Mouse (Mus musculus): ENCODE measurements around the gene Trim69. TPM values are rescaled to one million over a fixed set of nuclear protein-coding genes. Genes with fewer than 3 reads are reported as not detected.

The Trim69 gene
- total and polyA plus RNA-seq, 3 experiments: 0.04 TPM; not detected in 2

GRCm38 (mm10) chr2:122151221-122151620, 9.3 kb upstream of the Trim69 start:
- no peak overlapping the region for H3K27ac ChIP-seq (ENCODE audit: control insufficient read depth, low read depth, low read length)
- H3K27me3 ChIP-seq (ENCODE audit: control insufficient read depth in 1 of 2, insufficient read depth in 2 of 2, low read length in 2 of 2): no peaks in the 10 kb centered on the region
- peaks cover 13 to 24% of the 10 kb centered on the region in 2 experiments for H3K4me1 ChIP-seq (ENCODE audit: control insufficient read depth in 1 of 2, insufficient read depth in 2 of 2, low read length in 2 of 2)
- H3K4me3 ChIP-seq (ENCODE audit: control insufficient read depth in 1 of 2, insufficient read depth in 1 of 2, low read depth in 2 of 2, low read length in 2 of 2): no peak overlapping the region
- peaks cover 3 to 30% of the 10 kb centered on the region in 2 experiments; a peak in 3 of 4 replicates for H3K36me3 ChIP-seq (ENCODE audit: control insufficient read depth in 1 of 2, insufficient read depth in 2 of 2, low read length in 2 of 2)
- peaks cover 35% of the 10 kb centered on the region for H3K79me2 ChIP-seq (ENCODE audit: control insufficient read depth, insufficient read depth, low read length, poor library complexity)
- no peak for DNase-seq (ENCODE audit: low read depth, low spot score)
- H3K9ac ChIP-seq (ENCODE audit: control insufficient read depth, low read depth, low read length, poor library complexity, severe bottlenecking): no peak overlapping the region
- TF ChIP-seq USF2 (IDR thresholded peaks at IDR 0.05; ENCODE audit: borderline replicate concordance in 1 of 2, insufficient read depth in 1 of 2, low read depth in 1 of 2, low read length in 2 of 2) (no peak), POLR2A (IDR thresholded peaks at IDR 0.05; ENCODE audit: control insufficient read depth in 1 of 2, insufficient read depth in 1 of 2, low read depth in 1 of 2, low read length in 2 of 2, poor library complexity in 1 of 2) (no peak), MAFK (IDR thresholded peaks at IDR 0.05; ENCODE audit: borderline replicate concordance, low read depth, low read length) (no peak)
- H3K9me3 ChIP-seq (replicated peaks; ENCODE audit: insufficient read depth, low read length): no peaks in the 10 kb centered on the region

GRCm38 (mm10) chr2:122152850-122153249, 7.7 kb upstream of the Trim69 start:
- Histone ChIP-seq H3K27me3 (ENCODE audit: control insufficient read depth in 1 of 2, insufficient read depth in 2 of 2, low read length in 2 of 2) (no peaks in the 10 kb centered on the region), H3K27ac (ENCODE audit: control insufficient read depth, low read depth, low read length) (no peak overlapping the region), H3K9me3 (replicated peaks; ENCODE audit: insufficient read depth, low read length) (no peaks in the 10 kb centered on the region), H3K36me3 (ENCODE audit: control insufficient read depth in 1 of 2, insufficient read depth in 2 of 2, low read length in 2 of 2) (peaks cover 3 to 30% of the 10 kb centered on the region in 2 experiments; a peak in 3 of 4 replicates), H3K79me2 (ENCODE audit: control insufficient read depth, insufficient read depth, low read length, poor library complexity) (peaks cover 32% of the 10 kb centered on the region), H3K4me3 (ENCODE audit: control insufficient read depth in 1 of 2, insufficient read depth in 1 of 2, low read depth in 2 of 2, low read length in 2 of 2) (no peak overlapping the region), H3K4me1 (ENCODE audit: control insufficient read depth in 1 of 2, insufficient read depth in 2 of 2, low read length in 2 of 2) (peaks cover 11 to 24% of the 10 kb centered on the region in 2 experiments), H3K9ac (ENCODE audit: control insufficient read depth, low read depth, low read length, poor library complexity, severe bottlenecking) (no peak overlapping the region)
- TF ChIP-seq BHLHE40 (IDR thresholded peaks at IDR 0.05; ENCODE audit: borderline replicate concordance, low read depth, low read length) (no peak), RAD21 (IDR thresholded peaks at IDR 0.05; ENCODE audit: low read depth, low read length) (no peak), CTCF (IDR thresholded peaks at IDR 0.05 in 2 of 3, conservative IDR thresholded peaks at IDR 0.05 in 1 of 3; ENCODE audit: control insufficient read depth in 1 of 3, insufficient read depth in 1 of 3, low read depth in 2 of 3, low read length in 3 of 3, poor library complexity in 1 of 3, severe bottlenecking in 1 of 3) (no peak), NELFE (IDR thresholded peaks at IDR 0.05; ENCODE audit: low read depth, low read length) (no peak), SMC3 (IDR thresholded peaks at IDR 0.05; ENCODE audit: low read depth, low read length) (no peak), MXI1 (IDR thresholded peaks at IDR 0.05; ENCODE audit: low read depth, low read length) (no peak), E2F4 (IDR thresholded peaks at IDR 0.05; ENCODE audit: borderline replicate concordance, low read depth, low read length) (no peak), HCFC1 (IDR thresholded peaks at IDR 0.05; ENCODE audit: low read depth, low read length) (no peak), ELF1 (IDR thresholded peaks at IDR 0.05; ENCODE audit: low read depth, low read length) (no peak), ETS1 (IDR thresholded peaks at IDR 0.05; ENCODE audit: low read depth, low read length) (0 out of 2 replicates have a peak, but pooled peaks have one; percentile 16), MAZ (IDR thresholded peaks at IDR 0.05; ENCODE audit: low read depth, low read length) (no peak), POLR2AphosphoS2 (IDR thresholded peaks at IDR 0.05; ENCODE audit: low read length) (no peak), TBP (IDR thresholded peaks at IDR 0.05; ENCODE audit: low read depth, low read length) (no peak), POLR2AphosphoS5 (IDR thresholded peaks at IDR 0.05; ENCODE audit: borderline replicate concordance, low read depth, low read length) (no peak), MAFK (IDR thresholded peaks at IDR 0.05; ENCODE audit: borderline replicate concordance, low read depth, low read length) (no peak), ZC3H11A (IDR thresholded peaks at IDR 0.05; ENCODE audit: low read depth, low read length) (no peak), ZNF384 (IDR thresholded peaks at IDR 0.05; ENCODE audit: low read depth, low read length) (peak; percentile 88), TCF12 (IDR thresholded peaks at IDR 0.05; ENCODE audit: low read depth, low read length) (no peak)
- peak; percentile 52 for DNase-seq (ENCODE audit: low read depth, low spot score)
